ENCODE assay signal across 12 mouse cellular contexts in the genomic region with DNA sequence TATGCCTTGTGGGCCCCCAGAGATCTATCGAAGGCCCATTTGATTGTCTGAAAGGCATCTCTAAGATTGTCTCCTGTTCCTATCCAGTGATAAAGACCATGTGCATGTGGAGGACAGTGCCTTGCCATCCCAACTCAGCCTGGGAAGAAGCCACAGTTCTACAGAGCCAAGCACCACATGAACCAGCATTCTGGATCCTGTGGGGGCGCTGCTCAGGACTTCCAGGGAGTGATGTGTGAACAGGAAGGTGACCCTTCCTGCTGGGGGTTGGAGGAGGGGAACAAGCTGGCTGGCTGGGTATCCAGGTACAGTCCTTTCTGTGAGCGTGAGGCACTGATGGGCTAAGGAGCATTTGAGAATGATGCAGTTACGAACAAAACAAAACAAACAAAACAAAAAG.
DNase-seq lines count a peak whose midpoint lies in the region; ATAC-seq and TF ChIP-seq lines count a peak whose summit lies in the region.
"Had no signal": no experiment of that assay in that cellular context is flagged by ENCODE, and none has a peak within 500 bp of the region (broad histone marks: within the 10 kb centered on the region; RNA-seq: fewer than 3 reads in every experiment).

No protein-coding gene starts in this region.

- WGBS in hindbrain, embryonic 12.5 days = 62% methylated on average over 4 of the region's 4 CpGs

- TF ChIP-seq CTCF in layer of hippocampus, adult 2 months (conservative IDR thresholded peaks at IDR 0.05) = peak; percentile 46

- ATAC-seq in hindbrain, embryonic 12.5 days (ENCODE audit: low FRiP score) = no peak

- no peak overlapping the region for H3K27ac ChIP-seq in layer of hippocampus, adult 2 months
- peak overlapping the region; percentile 81; the same call in 1 of the 2 replicates for H3K27ac ChIP-seq in hindbrain, embryonic 12.5 days
- H3K27ac ChIP-seq: heart, embryonic 13.5 days; kidney, embryonic 15.5 days; limb, embryonic 15.5 days had no signal

- no peak overlapping the region for H3K4me2 ChIP-seq in hindbrain, embryonic 12.5 days (replicated peaks)
- H3K4me2 ChIP-seq: heart, embryonic 13.5 days; kidney, embryonic 15.5 days; limb, embryonic 15.5 days had no signal

- no peak overlapping the region for H3K4me3 ChIP-seq in layer of hippocampus, adult 2 months
- no peak overlapping the region for H3K4me3 ChIP-seq in hindbrain, embryonic 12.5 days
- H3K4me3 ChIP-seq: heart, embryonic 13.5 days; kidney, embryonic 15.5 days; limb, embryonic 15.5 days had no signal

- no peak overlapping the region for H3K9ac ChIP-seq in hindbrain, embryonic 12.5 days
- H3K9ac ChIP-seq: heart, embryonic 13.5 days; kidney, embryonic 15.5 days; limb, embryonic 15.5 days had no signal

- peak; percentile 47 for DNase-seq in embryo, embryonic 10.5 days (ENCODE audit: low spot score)
- no peak for DNase-seq in embryo, embryonic 11 days
- no peak for DNase-seq in layer of hippocampus, adult 2 months (ENCODE audit: low spot score in 2 of 2)
- no peak for DNase-seq in layer of hippocampus, adult 9-11 months
- peak; percentile 36 for DNase-seq in 3T3-L1 (ENCODE audit: low read depth, low spot score)
- DNase-seq in adrenal gland, postnatal 10 days = no peak
- DNase-seq in left cerebral cortex, adult 9 months (ENCODE audit: low spot score in 2 of 2) = no peak
- DNase-seq: gastrocnemius, postnatal 36 days had no signal

- 0 out of 2 replicates have a peak, but pooled peaks cover under 1% of the 10 kb centered on the region for H3K27me3 ChIP-seq in hindbrain, embryonic 12.5 days

- H3K4me1 ChIP-seq in hindbrain, embryonic 12.5 days = peaks cover 62% of the 10 kb centered on the region

- H3K36me3 ChIP-seq in hindbrain, embryonic 12.5 days = no peaks in the 10 kb centered on the region
- H3K36me3 ChIP-seq: heart, embryonic 13.5 days; kidney, embryonic 15.5 days; limb, embryonic 15.5 days had no signal

- H3K9me3 ChIP-seq in hindbrain, embryonic 12.5 days (replicated peaks) = no peaks in the 10 kb centered on the region
- H3K9me3 ChIP-seq: heart, embryonic 13.5 days; kidney, embryonic 15.5 days; limb, embryonic 15.5 days had no signal

Comparison
In these comparisons a context has a peak if more than half of its experiments do, and no peak if none do; other contexts are left out.
1. DNase-seq: peak in embryo, embryonic 10.5 days (single experiment) and 3T3-L1 (single experiment); none in embryo, embryonic 11 days (single experiment), layer of hippocampus, adult 2 months (0 of 2), layer of hippocampus, adult 9-11 months (single experiment), adrenal gland, postnatal 10 days (single experiment) and left cerebral cortex, adult 9 months (0 of 2).